Mouse (Mus musculus): ENCODE measurements around the gene Ppp1r13l. TPM values are rescaled to one million over a fixed set of nuclear protein-coding genes. Genes with fewer than 3 reads are reported as not detected.
A peak's percentile ranks its signal among the peaks of the same experiment; 100 is the strongest.

The Ppp1r13l gene
- total RNA-seq, 1 experiment: 5.3 TPM

- Histone ChIP-seq H3K4me3 (ENCODE audit: insufficient read depth in 1 of 2, low read depth in 1 of 2, low read length in 2 of 2, poor library complexity in 1 of 2, severe bottlenecking in 1 of 2) (no peak overlapping the region), H3K27ac (ENCODE audit: insufficient read depth, low read depth, low read length, poor library complexity, severe bottlenecking) (no peak overlapping the region), H3K9ac (ENCODE audit: insufficient read depth, low read depth, low read length, poor library complexity, severe bottlenecking) (no peak overlapping the region), H3K36me3 (ENCODE audit: control insufficient read depth, insufficient read depth, low read length, poor library complexity, severe bottlenecking) (no peaks in the 10 kb centered on the region), H3K9me3 (ENCODE audit: control insufficient read depth, insufficient read depth, low read depth, low read length) (no peaks in the 10 kb centered on the region), H3K4me1 (ENCODE audit: control insufficient read depth in 2 of 2, insufficient read depth in 2 of 2, low read length in 2 of 2, poor library complexity in 1 of 2) (peaks cover 4 to 12% of the 10 kb centered on the region in 2 experiments; a peak in 3 of 4 replicates)
- TF ChIP-seq ZNF384 (IDR thresholded peaks at IDR 0.05; ENCODE audit: low read depth, low read length): no peak
- TF ChIP-seq HCFC1 (IDR thresholded peaks at IDR 0.05; ENCODE audit: borderline replicate concordance, insufficient read depth, low read length): no peak
- TF ChIP-seq ZC3H11A (IDR thresholded peaks at IDR 0.05; ENCODE audit: borderline replicate concordance, low read depth, low read length): peak; percentile 89; the same call in 1 of the 2 replicates
- in situ Hi-C loops (cut with MboI; ENCODE audit: low sequenced_read_pairs in 2 of 2, unreplicated experiment in 2 of 2): no loop called here
- peak; percentile 61 for DNase-seq (ENCODE audit: low read depth, low spot score)
Observed at GRCm38 (mm10) chr7:19405417-19405816, 45.9 kb downstream of the Ppp1r13l start.

DNA sequence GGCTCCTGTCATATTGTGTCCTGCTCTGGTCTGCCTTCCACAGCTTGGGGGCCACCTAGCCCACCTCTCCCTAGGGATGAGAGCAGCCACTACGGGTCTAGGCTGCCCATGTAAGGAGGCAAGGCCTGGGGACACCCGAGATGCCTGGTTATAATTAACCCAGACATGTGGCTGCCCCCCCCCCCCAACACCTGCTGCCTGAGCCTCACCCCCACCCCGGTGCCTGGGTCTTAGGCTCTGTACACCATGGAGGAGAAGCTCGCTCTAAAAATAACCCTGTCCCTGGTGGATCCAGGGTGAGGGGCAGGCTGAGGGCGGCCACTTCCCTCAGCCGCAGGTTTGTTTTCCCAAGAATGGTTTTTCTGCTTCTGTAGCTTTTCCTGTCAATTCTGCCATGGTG, 50.2 kb downstream of the Ppp1r13l start:
- H3K36me3 ChIP-seq (ENCODE audit: control insufficient read depth, insufficient read depth, low read length, poor library complexity, severe bottlenecking): no peaks in the 10 kb centered on the region
- H3K9ac ChIP-seq (ENCODE audit: insufficient read depth, low read depth, low read length, poor library complexity, severe bottlenecking): no peak overlapping the region
- in situ Hi-C loops (cut with MboI; ENCODE audit: low sequenced_read_pairs in 2 of 2, unreplicated experiment in 2 of 2): loop anchor here in 1 of 2 experiments (10.0 kb wide), 1 partner anchor 65 kb away; no protein-coding TSS in a partner anchor
- peaks cover 0 to 15% of the 10 kb centered on the region in 2 experiments; a peak in 2 of 4 replicates for H3K4me1 ChIP-seq (ENCODE audit: control insufficient read depth in 2 of 2, insufficient read depth in 2 of 2, low read length in 2 of 2, poor library complexity in 1 of 2)
- no peak overlapping the region for H3K4me3 ChIP-seq (ENCODE audit: insufficient read depth in 1 of 2, low read depth in 1 of 2, low read length in 2 of 2, poor library complexity in 1 of 2, severe bottlenecking in 1 of 2)
- no peak for DNase-seq (ENCODE audit: low read depth, low spot score)
- no peaks in the 10 kb centered on the region for H3K9me3 ChIP-seq (ENCODE audit: control insufficient read depth, insufficient read depth, low read depth, low read length)
- no peak for TF ChIP-seq CHD2 (IDR thresholded peaks at IDR 0.05; ENCODE audit: low read depth, low read length)
- no peak overlapping the region for H3K27ac ChIP-seq (ENCODE audit: insufficient read depth, low read depth, low read length, poor library complexity, severe bottlenecking)

- Histone ChIP-seq H3K4me3 (ENCODE audit: insufficient read depth in 1 of 2, low read depth in 1 of 2, low read length in 2 of 2, poor library complexity in 1 of 2, severe bottlenecking in 1 of 2) (no peak overlapping the region), H3K4me1 (ENCODE audit: control insufficient read depth in 2 of 2, insufficient read depth in 2 of 2, low read length in 2 of 2, poor library complexity in 1 of 2) (peaks cover 0 to 17% of the 10 kb centered on the region in 2 experiments; a peak in 2 of 4 replicates), H3K9me3 (ENCODE audit: control insufficient read depth, insufficient read depth, low read depth, low read length) (no peaks in the 10 kb centered on the region), H3K27ac (ENCODE audit: insufficient read depth, low read depth, low read length, poor library complexity, severe bottlenecking) (no peak overlapping the region), H3K36me3 (ENCODE audit: control insufficient read depth, insufficient read depth, low read length, poor library complexity, severe bottlenecking) (no peaks in the 10 kb centered on the region), H3K9ac (ENCODE audit: insufficient read depth, low read depth, low read length, poor library complexity, severe bottlenecking) (no peak overlapping the region)
- TF ChIP-seq CHD2 (IDR thresholded peaks at IDR 0.05; ENCODE audit: low read depth, low read length) (no peak), ZC3H11A (IDR thresholded peaks at IDR 0.05; ENCODE audit: borderline replicate concordance, low read depth, low read length) (no peak), MAFK (IDR thresholded peaks at IDR 0.05; ENCODE audit: insufficient read depth, low read depth, low read length) (no peak), HCFC1 (IDR thresholded peaks at IDR 0.05; ENCODE audit: borderline replicate concordance, insufficient read depth, low read length) (no peak), ZNF384 (IDR thresholded peaks at IDR 0.05; ENCODE audit: low read depth, low read length) (no peak)
- in situ Hi-C loops (cut with MboI; ENCODE audit: low sequenced_read_pairs in 2 of 2, unreplicated experiment in 2 of 2): loop anchor here in 1 of 2 experiments (10.0 kb wide), 1 partner anchor 64 kb away; no protein-coding TSS in a partner anchor
- no peak for DNase-seq (ENCODE audit: low read depth, low spot score)
Observed at GRCm38 (mm10) chr7:19410766-19411344, 51.3 kb downstream of the Ppp1r13l start.

DNA sequence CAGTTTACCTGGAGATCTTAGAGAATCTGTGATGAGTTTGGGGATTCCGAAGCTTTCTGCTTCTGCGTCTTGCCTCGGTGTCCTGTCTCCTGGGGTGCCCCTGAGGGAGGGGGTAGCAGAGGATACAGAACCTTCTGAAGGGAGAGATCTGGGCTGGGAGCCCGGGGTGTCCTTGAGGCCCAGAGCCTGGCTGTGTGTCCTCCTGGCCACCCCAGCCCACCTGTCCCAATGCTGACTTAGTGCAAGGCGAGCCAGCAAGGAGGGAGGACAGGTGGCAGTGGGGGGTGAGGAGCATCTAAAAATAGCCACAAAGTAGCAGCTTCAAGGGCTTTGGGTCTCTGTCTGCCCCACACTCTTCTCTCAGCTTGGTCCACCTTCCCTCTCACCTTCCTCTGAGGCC, 52.2 kb downstream of the Ppp1r13l start:
- H3K4me1 ChIP-seq (ENCODE audit: control insufficient read depth in 2 of 2, insufficient read depth in 2 of 2, low read length in 2 of 2, poor library complexity in 1 of 2): peaks cover 0 to 15% of the 10 kb centered on the region in 2 experiments; a peak in 1 of 4 replicates
- H3K9ac ChIP-seq (ENCODE audit: insufficient read depth, low read depth, low read length, poor library complexity, severe bottlenecking): no peak overlapping the region
- H3K4me3 ChIP-seq (ENCODE audit: insufficient read depth in 1 of 2, low read depth in 1 of 2, low read length in 2 of 2, poor library complexity in 1 of 2, severe bottlenecking in 1 of 2): no peak overlapping the region
- TF ChIP-seq CHD2 (IDR thresholded peaks at IDR 0.05; ENCODE audit: low read depth, low read length) (no peak), ZC3H11A (IDR thresholded peaks at IDR 0.05; ENCODE audit: borderline replicate concordance, low read depth, low read length) (no peak), HCFC1 (IDR thresholded peaks at IDR 0.05; ENCODE audit: borderline replicate concordance, insufficient read depth, low read length) (no peak)
- no peaks in the 10 kb centered on the region for H3K9me3 ChIP-seq (ENCODE audit: control insufficient read depth, insufficient read depth, low read depth, low read length)
- in situ Hi-C loops (cut with MboI; ENCODE audit: low sequenced_read_pairs in 2 of 2, unreplicated experiment in 2 of 2): loop anchor here in 1 of 2 experiments (10.0 kb wide), 1 partner anchor 63 kb away; no protein-coding TSS in a partner anchor
- DNase-seq (ENCODE audit: low read depth, low spot score): no peak
- no peaks in the 10 kb centered on the region for H3K36me3 ChIP-seq (ENCODE audit: control insufficient read depth, insufficient read depth, low read length, poor library complexity, severe bottlenecking)
- no peak overlapping the region for H3K27ac ChIP-seq (ENCODE audit: insufficient read depth, low read depth, low read length, poor library complexity, severe bottlenecking)

- Histone ChIP-seq H3K9ac (ENCODE audit: insufficient read depth, low read depth, low read length, poor library complexity, severe bottlenecking) (no peak overlapping the region), H3K9me3 (ENCODE audit: control insufficient read depth, insufficient read depth, low read depth, low read length) (no peaks in the 10 kb centered on the region), H3K27ac (ENCODE audit: insufficient read depth, low read depth, low read length, poor library complexity, severe bottlenecking) (no peak overlapping the region), H3K36me3 (ENCODE audit: control insufficient read depth, insufficient read depth, low read length, poor library complexity, severe bottlenecking) (no peaks in the 10 kb centered on the region), H3K4me1 (ENCODE audit: control insufficient read depth in 2 of 2, insufficient read depth in 2 of 2, low read length in 2 of 2, poor library complexity in 1 of 2) (peaks cover 0 to 15% of the 10 kb centered on the region in 2 experiments; a peak in 1 of 4 replicates), H3K4me3 (ENCODE audit: insufficient read depth in 1 of 2, low read depth in 1 of 2, low read length in 2 of 2, poor library complexity in 1 of 2, severe bottlenecking in 1 of 2) (no peak overlapping the region)
- TF ChIP-seq MAFK (IDR thresholded peaks at IDR 0.05; ENCODE audit: insufficient read depth, low read depth, low read length) (no peak), CHD2 (IDR thresholded peaks at IDR 0.05; ENCODE audit: low read depth, low read length) (no peak), ZNF384 (IDR thresholded peaks at IDR 0.05; ENCODE audit: low read depth, low read length) (no peak), ZC3H11A (IDR thresholded peaks at IDR 0.05; ENCODE audit: borderline replicate concordance, low read depth, low read length) (no peak), HCFC1 (IDR thresholded peaks at IDR 0.05; ENCODE audit: borderline replicate concordance, insufficient read depth, low read length) (no peak)
- DNase-seq (ENCODE audit: low read depth, low spot score): no peak
- in situ Hi-C loops (cut with MboI; ENCODE audit: low sequenced_read_pairs in 2 of 2, unreplicated experiment in 2 of 2): loop anchor here in 1 of 2 experiments (10.0 kb wide), 1 partner anchor 61 kb away; no protein-coding TSS in a partner anchor
Observed at GRCm38 (mm10) chr7:19413525-19413924, 54.0 kb downstream of the Ppp1r13l start.
